Mouse (Mus musculus) gastrocnemius, postnatal 25 days (tissue): Measurements from ENCODE around the gene Dr1. TPM values are rescaled to one million over a fixed set of nuclear protein-coding genes. Genes with fewer than 3 reads are reported as not detected.

ENCODE experiments used
- total RNA-seq, 2 experiments: library from RNA; stranded (reverse); gene quantifications; 1 replicate in 1 of 2; 2 replicates in 1 of 2; pipeline ENCODE4 v1.2.3; 2021

Gene Dr1
- total RNA-seq, 2 experiments from 2014 or later, result 14.7 to 15.6 TPM

Other genes starting within 250 kb of the Dr1 start
- 10 to 100 TPM in 1 of 2 experiments, 1 to 10 TPM in 1; 9.3 to 11.2 TPM for gene Mtf2, start 203.2 kb upstream of the Dr1 start, total RNA-seq
- 10 to 100 TPM; 22.2 to 31.7 TPM for gene Tmed5, start 136.3 kb upstream of the Dr1 start, total RNA-seq
- gene Ccdc18, start 136.0 kb upstream of the Dr1 start, total RNA-seq, result under 1 TPM; 0.32 to 0.46 TPM
- gene Pigg, start 43.7 kb downstream of the Dr1 start, total RNA-seq, result 1 to 10 TPM; 3.2 to 3.9 TPM
- under 1 TPM; 0.38 to 0.56 TPM for gene Gm42517, start 99.0 kb downstream of the Dr1 start, total RNA-seq
- gene Pde6b, start 119.5 kb downstream of the Dr1 start, total RNA-seq, result not detected
- gene Atp5k, start 165.6 kb downstream of the Dr1 start, total RNA-seq, result 100 to 1,000 TPM; 764 to 791 TPM
- under 1 TPM; 0.67 to 0.95 TPM for gene Mfsd7a, start 180.0 kb downstream of the Dr1 start, total RNA-seq
- 10 to 100 TPM; 30.9 to 39.5 TPM for gene Pcgf3, start 192.3 kb downstream of the Dr1 start, total RNA-seq